Mouse (Mus musculus) lung, adult 2 months (tissue): ENCODE results near the gene 9430038I01Rik.

Experiments used
- CTCF ChIP-seq: fragments of 200-500 bp; IDR thresholded peaks from 2 replicates; pipeline ENCODE4 v1.5.1; 2011; ENCODE audit warnings: mild to moderate bottlenecking, low read length, control low read depth; ENCODE audit not compliant: insufficient read depth
- POLR2A ChIP-seq: fragments of 200-500 bp; IDR thresholded peaks from 2 replicates; pipeline ENCODE4 v1.6.1; 2011; ENCODE audit warnings: low read depth, mild to moderate bottlenecking, control low read depth, low read length, borderline replicate concordance; ENCODE audit errors: extremely low read depth

- TF ChIP-seq CTCF (no peak), POLR2A (no peak)
These were observed 16.1 kb upstream of the 9430038I01Rik start for GRCm38 (mm10) chr7:137426693-137427092.
